Mouse (Mus musculus) adipocyte (in vitro differentiated cells): Measurements from ENCODE around the gene Helz.
A peak's percentile ranks its signal among the peaks of the same experiment; 100 is the strongest.

Experiments used
- DNase-seq: peaks from one replicate; pipeline ENCODE4 v3.0.0-alpha.2; 2016; ENCODE audit warnings: low spot score

The Helz gene

GRCm38 (mm10) chr11:107617976-107618375 lies 70.2 kb downstream of the Helz start:
- no peak for DNase-seq

GRCm38 (mm10) chr11:107624661-107625060 lies 76.9 kb downstream of the Helz start:
- no peak for DNase-seq

GRCm38 (mm10) chr11:107625746-107626145 lies 78.0 kb downstream of the Helz start:
- no peak for DNase-seq

- peak; percentile 89 for DNase-seq
These were observed 81.8 kb downstream of the Helz start for GRCm38 (mm10) chr11:107629504-107629903.

GRCm38 (mm10) chr11:107629951-107630350 lies 82.2 kb downstream of the Helz start:
- peak; percentile 85 for DNase-seq

- no peak for DNase-seq
These were observed 83.4 kb downstream of the Helz start for GRCm38 (mm10) chr11:107631124-107631523.

- no peak for DNase-seq
These were observed 85.9 kb downstream of the Helz start for GRCm38 (mm10) chr11:107633563-107634146.

GRCm38 (mm10) chr11:107638137-107638536 lies 90.4 kb downstream of the Helz start:
- no peak for DNase-seq

- no peak for DNase-seq
These were observed 91.9 kb downstream of the Helz start for GRCm38 (mm10) chr11:107639657-107640056.

GRCm38 (mm10) chr11:107644461-107644860 lies 96.7 kb downstream of the Helz start:
- no peak for DNase-seq

- DNase-seq = no peak
These were observed 99.6 kb downstream of the Helz start for GRCm38 (mm10) chr11:107647330-107647729.

GRCm38 (mm10) chr11:107648668-107649067 lies 100.9 kb downstream of the Helz start:
- DNase-seq = no peak

- DNase-seq = no peak
These were observed 101.7 kb downstream of the Helz start for GRCm38 (mm10) chr11:107649458-107649857.

- DNase-seq = peak; percentile 41
These were observed 102.8 kb downstream of the Helz start for GRCm38 (mm10) chr11:107650422-107651051.

- DNase-seq = no peak
These were observed 103.7 kb downstream of the Helz start for GRCm38 (mm10) chr11:107651391-107651790.

- no peak for DNase-seq
These were observed 104.4 kb downstream of the Helz start for GRCm38 (mm10) chr11:107652137-107652536.

GRCm38 (mm10) chr11:107655538-107655937 lies 107.8 kb downstream of the Helz start:
- no peak for DNase-seq

GRCm38 (mm10) chr11:107657117-107657516 lies 109.4 kb downstream of the Helz start:
- no peak for DNase-seq

- DNase-seq = no peak
These were observed 112.7 kb downstream of the Helz start for GRCm38 (mm10) chr11:107660452-107660851.

GRCm38 (mm10) chr11:107662666-107663065 lies 114.9 kb downstream of the Helz start:
- no peak for DNase-seq

- DNase-seq = no peak
These were observed 119.8 kb downstream of the Helz start for GRCm38 (mm10) chr11:107667542-107667941.

- DNase-seq = no peak
These were observed 120.5 kb downstream of the Helz start for GRCm38 (mm10) chr11:107668223-107668622.

- DNase-seq = no peak
These were observed 121.2 kb downstream of the Helz start for GRCm38 (mm10) chr11:107668977-107669376.

- peak; percentile 4 for DNase-seq
These were observed 126.3 kb downstream of the Helz start for GRCm38 (mm10) chr11:107674006-107674405.
